Mouse (Mus musculus): ENCODE results near the gene Tnn. TPM values are rescaled to one million over a fixed set of nuclear protein-coding genes. Genes with fewer than 3 reads are reported as not detected.
A peak's percentile ranks its signal among the peaks of the same experiment; 100 is the strongest.

The Tnn gene
- polyA plus RNA-seq, 1 experiment: 5.2 TPM

- Histone ChIP-seq H3K27me3 (replicated peaks; ENCODE audit: control insufficient read depth, insufficient read depth, low read length) (no peaks in the 10 kb centered on the region), H3K4me1 (ENCODE audit: control insufficient read depth, insufficient read depth, low read length) (0 out of 2 replicates have a peak, but pooled peaks cover 3% of the 10 kb centered on the region), H3K4me3 (ENCODE audit: insufficient read depth, low read depth, low read length) (no peak overlapping the region), H3K27ac (ENCODE audit: insufficient read depth, low read depth, low read length) (peak overlapping the region; percentile 73), H3K36me3 (ENCODE audit: control insufficient read depth, insufficient read depth, low read length) (no peaks in the 10 kb centered on the region)
- TF ChIP-seq POLR2A (IDR thresholded peaks at IDR 0.05; ENCODE audit: low read depth, low read length) (no peak), CTCF (conservative IDR thresholded peaks at IDR 0.05; ENCODE audit: insufficient read depth, insufficient read length, low read depth, low read length) (no peak)
- 43% methylated on average over 5 of the region's 5 CpGs for WGBS
- DNase-seq: peak; percentile 71
Measured at GRCm38 (mm10) chr1:160036996-160037521, 116.3 kb downstream of the Tnn start.

GRCm38 (mm10) chr1:160035561-160035960 is 117.8 kb downstream of the Tnn start:
- H3K27ac ChIP-seq (ENCODE audit: insufficient read depth, low read depth, low read length): no peak overlapping the region
- no peak overlapping the region for H3K4me3 ChIP-seq (ENCODE audit: insufficient read depth, low read depth, low read length)
- H3K27me3 ChIP-seq (replicated peaks; ENCODE audit: control insufficient read depth, insufficient read depth, low read length): no peaks in the 10 kb centered on the region
- 0 out of 2 replicates have a peak, but pooled peaks cover 3% of the 10 kb centered on the region for H3K4me1 ChIP-seq (ENCODE audit: control insufficient read depth, insufficient read depth, low read length)
- H3K36me3 ChIP-seq (ENCODE audit: control insufficient read depth, insufficient read depth, low read length): no peaks in the 10 kb centered on the region
- TF ChIP-seq POLR2A (IDR thresholded peaks at IDR 0.05; ENCODE audit: low read depth, low read length): no peak
- no peak for TF ChIP-seq CTCF (conservative IDR thresholded peaks at IDR 0.05; ENCODE audit: insufficient read depth, insufficient read length, low read depth, low read length)
- WGBS: 28% methylated on average over 3 of the region's 3 CpGs
- no peak for DNase-seq

Other genes starting within 250 kb of the Tnn start
- 8.4 and 9.5 TPM in 2 replicates for gene 4930523C07Rik, start 109.2 kb downstream of the Tnn start, polyA plus RNA-seq (2012; rRNA removed)
- gene Mrps14, start 41.6 kb upstream of the Tnn start, polyA plus RNA-seq (2012; rRNA removed): 42.3 and 53.5 TPM in 2 replicates
- 5.6 and 8.1 TPM in 2 replicates for gene Cacybp, start 59.3 kb upstream of the Tnn start, polyA plus RNA-seq (2012; rRNA removed)